Mouse (Mus musculus) CD8-positive naive resting alpha-beta T cell, adult 2 months (primary cell): ENCODE measurements at regions not wholly inside any gene's neighbourhood (a gene's known extent, or its start where the extent isn't known, plus 50 kb on each side); places are given as distances from the start of the nearest gene placed in this dataset.

ENCODE experiments used
- DNase-seq, 2 experiments: peaks; one replicate each; pipeline ENCODE4 v3.0.0; 2022; ENCODE audit warnings: low read depth in 2 of 2, low spot score in 2 of 2

DNA sequence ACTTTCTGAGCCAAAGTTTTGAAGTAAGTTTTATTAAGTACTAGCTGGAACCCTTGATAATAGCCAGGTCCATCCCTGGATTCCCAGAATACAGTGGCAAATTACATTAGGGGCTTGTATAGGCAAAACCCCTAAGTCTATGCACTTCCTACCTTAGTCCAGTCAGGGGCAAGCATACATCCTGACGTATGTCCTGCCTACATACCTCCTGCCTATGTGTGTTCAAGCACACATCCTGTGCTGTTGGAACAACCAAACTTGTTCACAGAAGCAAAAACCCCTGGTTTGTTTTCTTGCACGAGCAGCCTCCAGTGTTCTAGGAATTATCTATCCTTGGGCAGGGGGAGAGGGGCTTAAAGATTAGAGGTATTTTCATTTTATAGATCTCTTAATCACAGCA is 66.4 kb upstream of the Bmp2k start:
- DNase-seq: no peak

DNA sequence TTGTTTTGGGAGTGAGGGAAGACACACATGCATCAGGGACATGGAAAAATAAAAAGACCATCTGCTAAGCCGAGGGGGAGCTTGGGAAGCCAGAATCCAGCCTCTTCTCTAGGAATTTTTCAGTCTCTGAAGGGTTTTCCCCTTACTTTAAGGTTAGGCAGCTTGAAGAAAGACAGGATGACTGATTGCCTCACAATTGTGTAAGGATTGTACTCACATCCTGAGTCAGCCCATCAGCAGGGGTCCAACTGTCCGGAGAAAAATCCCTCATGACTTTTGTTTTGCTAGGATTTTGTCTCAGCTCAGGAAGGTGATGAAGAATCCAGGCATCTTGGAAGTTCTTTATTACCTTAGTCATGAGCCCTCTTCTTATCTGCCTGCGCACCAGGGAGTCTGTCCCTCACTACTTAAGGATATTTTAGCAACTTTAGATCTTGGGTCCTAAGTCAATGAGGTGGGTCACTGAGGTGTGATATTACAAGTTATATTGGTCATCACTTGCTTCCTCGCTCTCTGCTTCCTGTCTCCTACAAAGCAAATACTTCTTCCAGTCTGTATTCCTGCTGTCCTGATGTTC is 65.8 kb upstream of the Bmp2k start:
- DNase-seq: no peak

DNA sequence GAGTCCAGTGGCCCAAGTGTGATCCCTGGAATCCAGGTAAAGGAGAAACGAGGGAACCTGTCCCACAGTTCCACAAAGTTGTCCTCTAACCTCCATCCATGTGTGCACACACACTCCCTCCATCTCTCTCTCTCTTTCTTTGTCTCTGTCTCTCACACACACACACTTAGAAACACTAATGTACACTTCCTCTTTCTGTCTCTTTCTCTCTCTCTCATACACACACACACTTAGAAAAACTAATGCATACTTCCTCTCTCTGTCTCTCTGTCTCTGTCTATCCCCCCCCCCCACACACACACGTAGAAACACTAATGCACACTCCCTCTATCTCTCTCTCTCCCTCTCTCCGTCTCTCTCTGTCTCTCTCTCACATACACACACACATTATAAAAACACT is 61.2 kb upstream of the Bmp2k start:
- DNase-seq: no peak

DNA sequence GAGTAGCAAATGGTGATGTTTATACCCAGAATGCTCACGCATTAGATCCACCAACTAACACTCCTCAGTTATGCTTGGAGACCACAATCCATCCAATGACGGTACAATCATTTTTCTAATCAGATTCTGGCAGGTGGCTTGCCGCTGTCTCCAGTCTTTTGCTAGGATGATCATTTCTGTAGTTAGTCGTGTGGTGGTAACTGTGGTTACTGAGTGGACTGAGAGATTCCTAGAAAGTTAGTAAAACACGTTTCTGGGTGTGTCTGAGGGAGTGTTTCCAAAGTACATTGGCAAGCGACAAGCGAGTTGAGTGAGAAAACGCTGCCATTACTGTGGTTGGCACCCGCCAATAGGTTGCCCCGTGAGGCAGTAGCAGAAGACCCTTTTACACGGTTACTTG is 58.8 kb upstream of the Bmp2k start:
- DNase-seq: no peak

DNA sequence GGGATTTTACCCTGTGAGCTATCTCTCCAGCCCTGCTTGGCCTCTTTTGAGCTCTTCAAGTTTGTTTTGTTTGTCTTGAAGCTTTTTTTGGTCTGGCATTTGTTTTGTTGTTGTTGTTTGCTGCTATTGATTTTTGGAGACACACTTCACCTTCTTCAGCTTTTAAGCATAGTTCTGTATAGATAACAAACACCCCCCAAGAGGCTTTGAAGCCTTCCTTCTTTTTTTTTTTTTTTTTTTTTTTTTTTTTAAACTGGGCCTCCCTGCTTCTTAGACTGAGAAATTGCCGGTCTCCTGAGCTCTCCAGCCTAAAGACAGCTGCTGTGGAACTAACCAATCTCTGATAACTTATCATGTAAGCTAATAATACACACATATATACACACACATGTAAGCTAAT is 58.2 kb upstream of the Bmp2k start:
- no peak for DNase-seq

DNA sequence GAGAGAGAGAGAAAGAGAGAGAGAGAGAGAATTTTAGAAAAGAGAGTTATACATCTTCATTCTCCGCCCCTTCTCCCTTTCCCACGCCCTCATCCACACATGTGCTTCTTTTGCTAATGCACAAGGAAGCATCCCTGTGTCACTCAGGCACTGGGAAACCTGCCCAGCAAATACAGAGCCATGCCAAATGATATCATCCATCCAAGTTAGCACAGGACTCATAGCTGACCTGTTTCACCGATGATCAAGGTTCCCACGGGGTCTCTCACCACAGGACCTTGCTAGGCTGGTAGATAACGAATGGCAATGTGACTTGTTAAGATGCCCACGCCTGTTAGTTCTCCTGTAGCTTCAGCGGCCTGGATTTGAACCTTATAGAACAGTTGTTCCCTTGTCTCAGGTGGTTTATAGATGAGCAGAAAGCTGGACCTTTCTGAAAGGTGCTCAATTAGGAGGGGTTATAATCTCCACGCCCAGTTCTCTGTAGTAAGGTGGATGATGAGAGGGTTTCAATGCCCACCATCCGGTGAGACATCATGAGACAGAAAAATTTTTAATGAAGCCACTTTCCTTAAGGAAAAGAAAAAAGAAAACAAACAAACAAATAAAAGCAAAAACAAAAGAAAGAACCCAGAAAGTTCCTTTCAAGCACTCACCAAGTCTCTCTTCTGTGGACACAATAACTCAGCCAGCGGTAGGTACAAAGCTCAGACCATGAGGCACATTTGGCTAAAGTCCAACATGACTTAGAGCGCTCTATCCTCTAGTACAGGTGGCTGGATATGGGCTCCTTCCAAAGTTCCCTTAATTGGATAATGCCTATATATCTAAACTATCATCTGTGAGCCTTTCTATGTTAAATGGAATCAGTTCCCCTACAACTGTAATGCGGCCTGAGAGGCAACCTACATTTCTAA is 57.1 kb upstream of the Bmp2k start:
- DNase-seq: no peak

DNA sequence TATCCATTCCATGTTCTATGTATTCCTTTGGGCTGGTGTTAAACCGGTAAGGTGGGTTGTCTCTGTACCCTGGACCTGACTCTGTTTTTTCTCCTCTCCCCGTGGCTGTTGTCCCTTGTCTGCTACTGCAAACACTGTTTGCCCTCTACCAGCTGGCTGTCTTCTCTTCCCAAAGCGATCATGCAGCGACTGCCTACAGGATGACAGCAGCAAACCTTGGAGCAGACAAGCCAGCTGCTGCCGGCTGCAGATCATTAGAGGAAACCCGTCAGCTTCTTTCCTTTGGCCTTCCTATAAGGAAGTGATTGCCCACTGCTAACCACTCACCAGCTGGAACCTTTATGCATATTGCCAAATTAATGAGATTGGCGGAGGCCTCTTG is 56.4 kb upstream of the Bmp2k start:
- no peak for DNase-seq

DNA sequence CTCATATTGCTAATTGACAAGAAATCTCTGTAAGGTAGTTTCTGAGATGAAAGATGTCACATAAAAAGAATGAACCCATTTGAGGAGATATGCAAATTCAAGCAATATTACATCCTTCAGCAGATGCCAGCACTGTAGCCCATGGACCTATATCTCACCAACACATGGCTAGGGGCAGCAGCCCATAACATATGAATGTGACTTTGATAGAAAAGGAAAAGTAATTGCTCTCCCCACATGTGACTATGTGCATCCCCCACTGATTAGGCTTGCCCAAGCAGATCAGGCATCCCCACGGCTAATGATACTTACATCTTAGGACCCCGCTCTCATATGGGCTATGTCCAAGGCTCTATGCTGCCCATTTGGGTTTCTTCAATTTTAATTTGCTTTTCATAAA is 56.0 kb upstream of the Bmp2k start:
- DNase-seq: no peak
